Mouse (Mus musculus) T-cell, adult 2 months (primary cell): ENCODE results near the gene Tfcp2.
A peak's percentile ranks its signal among the peaks of the same experiment; 100 is the strongest.

Experiments
- DNase-seq: peaks from one replicate; pipeline ENCODE4 v3.0.0; 2022; ENCODE audit warnings: low spot score

The Tfcp2 gene

DNA sequence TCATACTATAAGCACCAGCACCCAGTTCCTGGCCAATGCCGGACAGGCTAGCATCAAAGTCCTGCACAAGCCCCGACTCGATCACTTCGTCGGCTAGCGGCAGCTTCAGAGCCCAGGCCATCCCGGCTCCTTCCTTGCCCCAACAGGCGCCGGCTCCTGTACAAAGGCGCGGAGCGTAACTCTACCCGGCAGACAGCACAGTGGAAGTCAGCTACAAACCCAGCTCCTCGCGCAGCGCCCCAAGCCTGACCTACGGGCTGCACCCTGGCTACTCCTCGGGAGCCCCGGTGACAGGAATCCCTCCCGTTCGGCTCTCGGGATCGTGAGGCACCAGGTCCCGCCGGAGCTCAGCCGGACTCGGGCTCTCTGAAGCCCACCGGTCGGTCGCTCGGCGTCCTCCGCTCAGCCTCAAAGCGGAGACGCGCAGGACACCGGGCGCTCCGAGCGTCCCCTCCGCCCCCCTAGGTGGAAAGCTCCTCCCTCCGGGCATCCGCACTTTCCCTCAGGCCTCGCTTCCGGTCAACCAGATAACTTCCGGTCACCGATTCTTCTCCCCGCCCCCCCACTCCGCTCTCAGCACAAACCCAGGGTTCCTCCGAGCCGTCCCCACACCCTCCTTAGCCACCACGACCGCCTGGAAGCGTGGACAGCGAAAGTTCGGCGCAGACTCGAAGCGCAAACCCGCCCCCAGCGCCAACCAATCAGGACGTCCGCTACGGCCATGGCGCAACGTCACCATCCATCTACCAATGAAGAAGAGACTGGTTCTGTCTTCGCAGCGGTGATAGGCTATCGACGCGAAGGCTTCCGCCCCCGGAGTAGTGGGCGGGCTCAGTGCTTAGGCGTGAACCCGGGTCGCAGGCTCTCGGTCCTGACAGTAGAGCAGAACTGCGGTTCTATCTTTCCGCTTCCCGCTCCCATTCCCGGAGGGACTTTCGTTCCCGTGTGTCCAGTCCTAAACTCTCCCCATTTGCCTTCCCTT lies at the start of gene Tfcp2:
Tfcp2 (minus strand) TSS at position 683 of the 982 bp plus-strand sequence.
- peak; percentile 95 for DNase-seq

DNA sequence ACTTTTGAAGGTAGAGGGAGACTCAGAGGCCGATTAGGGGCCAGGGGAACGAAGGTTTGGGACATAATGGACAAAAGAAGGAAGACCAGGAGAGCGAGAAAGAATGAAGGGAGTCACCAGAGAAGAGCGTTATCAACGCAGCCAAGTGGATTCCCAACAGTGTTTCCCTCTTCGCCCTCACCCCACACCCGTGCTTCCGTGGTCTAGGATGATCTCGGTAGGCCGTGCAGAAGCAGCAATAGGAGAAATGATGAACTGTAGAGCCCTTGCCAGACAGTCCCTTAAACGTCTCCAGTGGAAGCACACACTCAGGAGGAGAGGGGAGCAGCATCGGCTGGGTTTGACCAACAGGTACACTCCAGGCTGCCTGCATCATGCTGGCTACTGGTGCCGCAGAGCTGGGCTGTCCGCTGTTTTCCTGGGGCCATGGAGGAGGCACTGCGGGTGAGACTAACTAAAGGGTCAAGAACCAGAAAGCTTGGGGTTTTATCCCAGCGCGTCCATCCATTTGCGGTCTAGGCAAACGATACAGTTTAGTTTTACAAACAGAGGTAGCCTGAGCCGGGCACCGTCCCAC lies 49.0 kb upstream of the Tfcp2 start:
- DNase-seq: no peak

DNA sequence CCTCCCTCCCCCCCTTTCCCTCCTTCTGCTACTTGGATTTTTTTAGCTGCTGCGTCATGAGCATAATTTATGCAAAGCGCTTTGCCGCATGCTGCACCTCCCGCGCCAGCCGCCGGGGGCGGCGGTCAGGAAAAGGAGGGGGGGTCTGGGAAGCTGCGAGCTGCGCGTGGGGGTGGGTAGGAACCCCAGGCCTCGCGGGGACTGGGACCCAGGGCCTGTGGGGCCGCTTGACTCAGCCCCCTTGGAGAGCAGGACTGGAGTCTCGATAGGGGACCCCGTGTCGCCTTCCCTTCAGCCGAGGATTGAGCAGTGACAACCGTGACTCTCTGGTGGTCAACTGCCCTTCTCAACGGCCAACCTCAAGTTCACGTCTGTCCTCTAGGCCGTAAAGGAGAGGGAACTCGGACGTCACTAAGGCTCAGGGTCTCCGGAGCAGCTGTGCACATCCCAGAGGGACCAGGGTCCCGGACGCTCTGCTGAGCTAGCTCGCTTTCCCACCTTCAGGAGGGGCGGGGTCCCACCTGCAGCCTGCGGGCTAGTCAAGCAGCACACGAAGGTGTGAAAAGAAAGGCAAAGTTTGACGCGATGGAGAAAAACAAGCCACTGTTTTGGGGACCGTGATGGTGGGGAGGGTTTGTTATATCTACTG lies 48.4 kb upstream of the Tfcp2 start:
- DNase-seq: peak; percentile 82

DNA sequence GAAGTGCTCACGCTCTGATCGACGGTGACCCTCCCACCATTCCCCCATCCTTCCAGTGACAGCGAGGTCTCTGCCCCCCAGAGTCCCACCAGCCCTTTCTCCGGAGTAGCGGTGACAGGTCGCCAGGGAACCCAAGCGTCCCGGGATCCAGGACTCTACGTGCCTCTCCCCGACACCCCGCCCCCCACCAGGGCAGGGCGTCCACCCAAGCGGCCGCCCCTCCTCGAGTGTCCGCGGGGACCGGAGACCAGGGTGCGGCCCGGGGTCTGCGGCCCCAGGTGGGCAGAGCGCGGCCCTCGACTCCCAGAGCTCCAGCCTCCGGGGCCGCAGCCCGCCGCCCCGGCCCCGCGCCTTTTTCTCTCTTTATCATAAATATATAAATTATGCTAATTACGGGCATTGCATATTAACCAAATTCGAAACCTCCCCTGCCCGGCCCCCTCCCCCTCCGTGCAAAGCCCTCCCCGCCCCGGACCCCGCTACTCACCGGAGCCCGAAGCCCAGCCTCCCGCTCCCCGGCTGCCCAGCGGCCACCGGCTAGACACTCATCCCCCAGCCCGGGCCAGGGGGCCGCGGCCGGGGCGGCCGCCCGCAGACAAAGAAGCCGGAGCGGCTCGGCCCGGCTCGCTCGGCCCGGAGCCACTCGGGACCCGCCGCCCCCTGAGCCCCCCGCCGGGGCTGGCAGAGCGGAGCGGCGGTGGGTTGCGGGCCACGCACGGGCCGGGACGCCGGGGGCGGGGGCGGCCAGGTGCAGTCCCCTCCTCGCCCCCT lies 47.7 kb upstream of the Tfcp2 start, which contains the start of gene Pou6f1:
Pou6f1 (minus strand) TSS at position 709 of the 771 bp plus-strand sequence.
- no peak for DNase-seq

GRCm38 (mm10) chr15:100598883-100599275 lies 47.1 kb upstream of the Tfcp2 start:
- DNase-seq: peak; percentile 59

GRCm38 (mm10) chr15:100598287-100598882 lies 46.6 kb upstream of the Tfcp2 start:
- DNase-seq: peak; percentile 67

DNA sequence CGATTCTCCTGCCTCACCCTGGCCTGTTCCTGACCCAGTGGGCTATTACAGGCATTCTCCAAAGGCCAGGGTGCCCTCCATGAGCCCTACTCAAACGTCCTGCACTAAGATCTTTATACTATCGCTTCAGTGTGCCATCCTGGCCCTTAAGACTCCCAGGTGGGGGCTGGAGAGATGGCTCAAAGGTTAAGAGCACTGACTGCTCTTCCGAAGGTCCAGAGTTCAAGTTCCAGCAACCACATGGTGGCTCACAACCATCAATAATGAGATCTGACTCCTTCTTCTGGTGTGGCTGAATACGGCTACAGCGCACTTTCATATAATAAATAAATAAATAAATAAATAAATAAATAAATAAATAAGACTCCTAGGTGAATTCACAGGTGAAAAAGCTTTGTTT lies 41.0 kb upstream of the Tfcp2 start:
- DNase-seq: no peak

DNA sequence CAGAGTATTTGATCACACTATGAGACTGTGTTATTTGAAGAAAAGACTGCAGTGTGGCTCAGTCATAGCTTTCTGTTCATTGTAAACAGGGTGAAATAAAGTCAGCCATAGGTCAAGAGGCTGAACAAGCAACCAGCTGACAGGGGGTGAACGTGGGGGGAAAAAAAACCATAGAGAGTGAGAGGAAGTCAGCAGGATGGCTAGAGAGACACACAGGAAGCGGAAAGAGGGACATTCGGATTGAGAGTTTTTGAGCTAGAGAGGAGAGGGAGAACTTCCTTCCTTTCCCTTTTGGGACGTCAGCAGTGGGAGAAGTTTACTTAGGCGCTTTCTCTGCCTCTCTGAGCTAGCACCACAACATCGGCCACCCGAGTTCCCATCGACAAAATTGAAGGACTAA lies 38.6 kb upstream of the Tfcp2 start:
- DNase-seq: no peak

DNA sequence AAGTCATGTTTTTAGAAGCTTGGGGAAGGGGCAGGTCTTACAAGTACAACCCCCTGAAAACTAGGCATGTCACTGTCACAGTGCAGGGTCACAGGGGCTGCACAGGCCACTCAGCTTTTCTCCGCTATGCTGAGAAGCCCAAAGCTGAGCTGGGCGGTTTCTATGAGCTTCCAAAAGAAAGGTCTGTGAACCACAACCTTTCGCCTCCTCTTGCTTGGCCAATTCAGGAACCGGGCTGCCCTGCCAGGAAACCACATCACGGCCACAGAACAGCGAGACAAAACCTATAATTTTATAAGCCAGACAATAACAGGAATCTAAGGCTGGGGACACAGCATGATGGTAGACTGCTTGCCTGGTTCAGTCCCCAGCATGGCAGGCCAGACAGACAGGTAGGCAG lies 36.5 kb upstream of the Tfcp2 start:
- no peak for DNase-seq

DNA sequence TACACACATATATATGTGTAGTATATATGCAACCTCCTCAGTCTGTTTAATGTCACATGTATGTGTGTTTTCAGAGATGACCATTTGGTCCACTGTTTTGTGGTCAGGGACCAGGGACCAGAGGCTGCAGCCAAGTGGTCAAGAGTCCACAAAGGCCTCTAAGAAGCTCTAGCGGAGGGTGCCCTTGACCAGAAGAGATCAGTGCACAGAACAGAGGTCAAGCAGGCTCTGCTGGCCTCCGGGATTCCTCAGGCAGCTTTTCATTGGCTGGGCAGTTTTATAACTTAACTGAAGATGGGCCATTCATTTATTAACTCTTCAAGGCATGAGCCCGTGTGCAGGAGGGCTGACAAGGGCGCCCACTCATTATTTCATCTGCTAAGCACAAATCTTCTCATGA lies 35.4 kb upstream of the Tfcp2 start:
- no peak for DNase-seq

GRCm38 (mm10) chr15:100585931-100586330 lies 34.1 kb upstream of the Tfcp2 start:
- no peak for DNase-seq

- no peak for DNase-seq
These were observed 28.3 kb upstream of the Tfcp2 start for GRCm38 (mm10) chr15:100580108-100580507.

GRCm38 (mm10) chr15:100577972-100578371 lies 26.2 kb upstream of the Tfcp2 start:
- no peak for DNase-seq

DNA sequence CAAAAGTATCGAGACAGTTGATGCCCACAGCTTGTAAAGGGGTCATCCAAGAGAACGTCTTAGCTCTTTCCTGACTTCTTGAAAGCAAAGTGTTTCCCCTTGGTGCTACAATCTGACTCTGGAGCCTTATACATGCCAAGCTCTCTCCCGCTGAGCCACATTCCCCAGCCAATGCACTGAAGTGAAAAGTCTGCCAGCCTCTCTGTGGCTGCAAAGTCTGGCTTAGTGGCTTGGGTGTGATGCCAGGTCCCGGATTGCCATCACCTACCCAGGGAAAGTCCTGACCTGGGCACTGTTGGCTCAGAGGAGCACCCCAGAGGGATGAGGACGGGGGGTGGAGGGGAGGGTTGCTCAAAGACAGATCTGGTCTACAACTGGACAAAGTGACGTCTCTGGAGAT lies 25.0 kb upstream of the Tfcp2 start:
- no peak for DNase-seq

- no peak for DNase-seq
These were observed 24.6 kb upstream of the Tfcp2 start for GRCm38 (mm10) chr15:100576392-100576791.

DNA sequence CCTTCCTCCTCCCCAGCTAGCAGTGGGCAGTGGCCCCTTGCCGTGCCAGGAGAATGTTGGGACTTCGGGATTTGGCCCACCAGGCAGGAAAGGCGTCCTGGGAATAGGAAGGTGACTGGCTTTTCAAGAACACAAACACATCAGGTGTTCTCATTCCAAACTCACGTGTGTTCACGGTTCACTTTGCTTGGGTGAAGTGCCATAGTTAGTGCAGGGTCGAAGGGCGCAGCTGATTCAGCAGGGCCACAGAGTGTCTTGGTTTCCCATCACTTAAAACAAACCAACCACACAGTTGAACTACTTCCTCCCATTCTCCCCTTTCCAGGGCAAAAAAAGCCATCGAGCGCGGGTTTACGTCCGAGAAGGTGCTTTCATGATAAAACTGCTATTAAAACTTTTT lies 23.6 kb upstream of the Tfcp2 start:
- DNase-seq: no peak

GRCm38 (mm10) chr15:100574378-100574777 lies 22.6 kb upstream of the Tfcp2 start:
- no peak for DNase-seq

DNA sequence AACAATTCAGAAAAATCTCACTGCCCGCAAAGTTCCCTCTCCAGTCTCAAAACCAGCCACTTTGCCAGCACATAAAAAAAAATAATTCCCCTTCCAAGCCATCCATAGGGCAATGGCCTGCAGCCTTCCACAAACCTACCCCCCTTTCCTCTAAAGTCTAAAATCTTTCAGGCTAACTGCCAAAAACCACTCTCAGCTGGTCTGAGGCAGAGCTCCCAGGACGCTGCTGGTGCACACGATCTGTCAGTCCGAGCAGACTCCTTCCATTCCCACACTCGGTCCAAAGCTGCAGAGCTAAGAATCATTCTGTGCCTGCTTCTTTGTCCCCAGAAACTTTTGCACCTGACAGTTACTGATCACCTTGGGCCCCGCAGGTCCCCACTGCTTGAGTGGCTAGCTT lies 22.1 kb upstream of the Tfcp2 start:
- no peak for DNase-seq

- DNase-seq: no peak
These were observed 17.4 kb upstream of the Tfcp2 start for GRCm38 (mm10) chr15:100569239-100569638.

DNA sequence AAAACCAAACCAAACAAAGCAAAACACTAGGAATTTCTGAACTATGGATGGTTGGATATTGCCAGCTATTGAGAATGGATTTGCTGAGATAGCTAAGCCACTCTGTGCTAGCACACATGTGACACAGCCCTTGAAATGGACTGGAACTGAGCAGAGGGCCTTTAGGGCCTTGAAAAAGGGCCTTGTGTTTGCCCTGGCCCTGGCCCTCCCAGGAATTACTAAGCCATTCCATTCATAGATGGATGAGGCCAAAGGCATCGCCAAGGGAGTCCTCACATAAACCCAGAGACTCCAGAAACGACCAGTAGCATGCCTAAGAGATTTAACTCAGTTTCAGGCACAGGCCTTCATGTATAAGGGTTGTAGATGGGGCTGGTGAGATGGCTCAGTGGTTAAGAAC lies 14.7 kb upstream of the Tfcp2 start:
- DNase-seq: no peak

DNA sequence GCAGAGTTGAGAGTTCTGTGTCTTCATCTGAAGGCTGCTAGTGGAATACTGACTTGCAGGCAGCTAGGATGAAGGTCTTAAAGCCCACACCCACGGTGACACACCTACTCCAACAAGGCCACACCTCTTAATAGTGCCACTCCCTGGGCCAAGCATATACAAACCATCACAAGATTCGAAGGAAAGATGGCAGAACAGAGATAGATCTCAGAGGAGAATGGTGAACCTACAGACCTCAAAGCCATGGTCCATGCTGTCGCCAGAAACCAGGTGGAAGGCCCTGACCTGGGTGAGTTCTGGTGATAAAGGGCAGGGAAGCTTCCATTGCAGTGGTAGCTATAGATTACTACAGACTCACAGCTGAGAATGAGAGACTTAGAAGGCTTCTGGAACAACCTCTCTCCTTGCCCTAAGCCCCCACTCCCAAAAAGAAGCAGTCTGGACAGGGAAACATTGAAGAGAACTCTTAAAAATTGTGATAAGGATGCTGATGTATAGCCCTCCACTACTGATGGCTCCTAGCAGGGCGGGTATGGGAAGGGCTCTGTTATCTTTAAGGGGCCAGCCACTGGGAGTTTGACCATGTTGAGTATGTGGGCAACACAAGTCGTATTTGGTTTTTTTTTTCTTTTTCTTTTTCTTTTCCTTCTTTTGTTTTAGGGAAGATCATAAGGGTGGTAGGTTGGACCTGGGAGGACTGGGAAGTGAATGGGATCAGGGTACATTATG lies 6.1 kb upstream of the Tfcp2 start:
- DNase-seq: no peak
